Mouse (Mus musculus) stomach, embryonic 14.5 days (tissue): ENCODE data around the gene Rfc2. TPM values are rescaled to one million over a fixed set of nuclear protein-coding genes. Genes with fewer than 3 reads are reported as not detected.

Experiments
- ATAC-seq: fragments of 200-750 bp; cut with Nextera tagmentation; 2 replicates; pipeline ENCODE4 v1.8.0; 2017; ENCODE audit warnings: low read depth, moderate TSS enrichment; ENCODE audit not compliant: insufficient number of reproducible peaks, insufficient read depth, low FRiP score
- H3K27ac ChIP-seq: fragments of 300-500 bp; sonication (generic); 2 replicates; pipeline ENCODE4 v1.5.1; 2014; ENCODE audit warnings: mild to moderate bottlenecking, low read length, moderate library complexity, mixed read lengths
- H3K27me3 ChIP-seq: fragments of 300-500 bp; sonication (generic); 2 replicates; pipeline ENCODE4 v1.6.1; 2014; ENCODE audit warnings: low read length, control low read depth, mixed read lengths; ENCODE audit not compliant: control insufficient read depth, insufficient read depth
- H3K36me3 ChIP-seq: fragments of 300-500 bp; sonication (generic); 2 replicates; pipeline ENCODE4 v1.6.1; 2014; ENCODE audit warnings: mild to moderate bottlenecking, control low read depth, low read length, moderate library complexity, mixed read lengths; ENCODE audit not compliant: control insufficient read depth, insufficient read depth
- H3K4me1 ChIP-seq: fragments of 300-500 bp; sonication (generic); 2 replicates; pipeline ENCODE4 v1.6.1; 2014; ENCODE audit warnings: low read length, control low read depth, mixed read lengths; ENCODE audit not compliant: control insufficient read depth, insufficient read depth
- H3K4me2 ChIP-seq: fragments of 300-500 bp; sonication (generic); replicated peaks from 2 replicates; pipeline ENCODE4 v1.6.1; 2014; ENCODE audit warnings: low read depth, low read length, control low read depth
- H3K4me3 ChIP-seq: fragments of 300-500 bp; sonication (generic); 2 replicates; pipeline ENCODE4 v1.5.1; 2014; ENCODE audit warnings: low read depth, low read length, control low read depth
- H3K9ac ChIP-seq: fragments of 300-500 bp; sonication (generic); replicated peaks from 2 replicates; pipeline ENCODE4 v1.6.1; 2014; ENCODE audit warnings: low read depth, mild to moderate bottlenecking, control low read depth, low read length, moderate library complexity, mixed read lengths
- H3K9me3 ChIP-seq: fragments of 300-500 bp; sonication (generic); 2 replicates; pipeline ENCODE4 v1.6.1; 2016; ENCODE audit warnings: low read depth, low read length, control low read depth; ENCODE audit not compliant: control insufficient read depth
- WGBS: fragments of 180-500 bp; shearing (Covaris S2); extraction: QIAGEN DNeasy Blood & Tissue Kit; methylation state at CpG from one replicate; pipeline ENCODE4 v1.1.7; 2014; 5-methylcytosine and 5-hydroxymethylcytosine counted together
- polyA plus RNA-seq: library from polyadenylated mRNA; unstranded; fragments of >200 nt; fragmentation: Nextera tagmentation; extraction: Ambion mirVana; gene quantifications from 2 replicates; pipeline ENCODE4 v1.2.1, GENCODE M21; 2014

Rfc2 gene
- polyA plus RNA-seq, 1 experiment from 2014 or later = 285 TPM

DNA sequence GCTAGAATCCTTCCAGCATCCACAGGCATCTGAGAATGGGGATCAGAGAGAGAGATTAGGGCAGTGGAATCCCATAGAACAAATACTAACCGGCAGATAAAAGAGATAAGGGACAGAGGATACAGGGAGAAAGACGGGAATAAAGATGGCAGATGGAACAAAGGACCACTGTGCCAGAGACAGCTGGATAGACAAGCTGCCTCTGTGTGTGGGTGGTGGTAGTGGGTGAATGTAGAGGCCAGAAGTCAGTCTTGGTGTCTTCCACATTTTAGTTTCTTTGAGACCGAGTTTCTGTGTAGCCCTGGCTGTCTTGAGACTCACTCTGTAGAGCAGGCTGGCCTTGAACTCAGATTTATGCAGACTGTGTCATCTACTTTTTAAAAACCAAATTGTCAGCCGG lies 34.6 kb downstream of the Rfc2 start:
- H3K4me2 ChIP-seq = no peak overlapping the region
- no peak for ATAC-seq

GRCm38 (mm10) chr5:134617071-134617470 lies 35.9 kb downstream of the Rfc2 start:
- ATAC-seq = 0 out of 2 replicates have a peak, but pooled peaks have one; percentile 16
- H3K27ac ChIP-seq = no peak overlapping the region
- H3K4me3 ChIP-seq = no peak overlapping the region
- H3K9ac ChIP-seq = no peak overlapping the region
- H3K4me2 ChIP-seq = no peak overlapping the region
- no peaks in the 10 kb centered on the region for H3K4me1 ChIP-seq
- H3K27me3 ChIP-seq = no peaks in the 10 kb centered on the region
- H3K36me3 ChIP-seq = peaks cover 42% of the 10 kb centered on the region
- H3K9me3 ChIP-seq = no peaks in the 10 kb centered on the region
- 51% methylated on average over 3 of the region's 3 CpGs for WGBS

More for the DNA sequence above, 34.6 kb downstream of the Rfc2 start:
- 73% methylated on average over 4 of the region's 4 CpGs for WGBS
- no peak overlapping the region for H3K4me3 ChIP-seq
- no peaks in the 10 kb centered on the region for H3K4me1 ChIP-seq
- H3K9ac ChIP-seq = no peak overlapping the region
- H3K27ac ChIP-seq = no peak overlapping the region
- no peaks in the 10 kb centered on the region for H3K27me3 ChIP-seq
- H3K9me3 ChIP-seq = no peaks in the 10 kb centered on the region
- H3K36me3 ChIP-seq = peaks cover 31% of the 10 kb centered on the region

DNA sequence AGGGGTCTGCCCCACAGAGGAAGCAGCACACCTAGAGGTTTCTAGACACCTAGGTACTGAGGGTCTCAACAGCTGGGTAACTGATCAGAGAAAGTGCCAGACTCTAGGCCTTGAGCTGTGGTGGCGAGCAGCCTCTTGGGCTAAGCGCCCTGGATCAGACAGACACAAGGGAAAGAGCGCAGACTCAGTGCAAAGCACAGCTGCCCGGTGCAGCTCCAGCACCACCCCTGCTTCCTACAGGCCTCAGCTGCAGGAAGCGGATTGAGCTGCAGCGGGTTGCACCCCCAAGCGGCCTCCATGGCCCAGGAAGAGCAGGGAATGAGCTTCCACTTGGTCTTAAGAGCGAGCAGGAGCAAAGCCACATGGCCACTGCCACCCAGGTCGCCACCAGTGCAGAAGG lies 39.3 kb downstream of the Rfc2 start:
- WGBS = 94% methylated on average over 9 of the region's 9 CpGs
- H3K4me1 ChIP-seq = no peaks in the 10 kb centered on the region
- ATAC-seq = no peak
- H3K27ac ChIP-seq = no peak overlapping the region
- no peaks in the 10 kb centered on the region for H3K27me3 ChIP-seq
- no peak overlapping the region for H3K4me2 ChIP-seq
- peaks cover 75% of the 10 kb centered on the region for H3K36me3 ChIP-seq
- H3K9ac ChIP-seq = no peak overlapping the region
- H3K4me3 ChIP-seq = no peak overlapping the region
- H3K9me3 ChIP-seq = no peaks in the 10 kb centered on the region

DNA sequence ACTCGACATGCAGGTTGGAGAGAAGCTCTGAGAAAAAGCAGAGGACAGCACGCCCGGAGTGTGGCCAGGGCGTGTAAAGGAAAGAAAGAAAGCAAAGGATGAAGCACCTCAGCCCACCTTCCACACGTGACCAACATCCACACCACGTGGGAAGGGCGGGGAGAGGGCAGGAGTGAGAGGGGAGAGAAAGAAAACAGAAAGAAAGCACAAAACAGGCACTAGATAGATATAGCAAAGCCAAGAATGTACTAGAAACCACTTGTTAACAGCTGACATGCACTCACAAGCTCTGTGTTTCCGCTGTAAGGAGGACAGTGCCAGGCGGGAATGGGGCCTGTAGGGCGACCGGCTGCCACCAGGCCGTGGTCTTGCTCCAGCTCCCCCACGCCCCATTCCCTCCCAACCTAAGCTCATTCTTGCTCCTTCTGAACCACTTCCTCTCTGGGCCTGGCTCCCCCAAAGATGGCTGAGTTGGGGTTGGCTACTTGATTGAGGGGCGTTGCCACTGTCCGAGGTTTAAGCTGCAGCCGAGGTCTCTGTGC lies 40.0 kb downstream of the Rfc2 start:
- no peak for ATAC-seq
- Histone ChIP-seq H3K27ac (no peak overlapping the region), H3K9me3 (no peaks in the 10 kb centered on the region), H3K4me1 (no peaks in the 10 kb centered on the region), H3K4me3 (no peak overlapping the region), H3K9ac (no peak overlapping the region), H3K4me2 (no peak overlapping the region), H3K36me3 (peaks cover 82% of the 10 kb centered on the region), H3K27me3 (no peaks in the 10 kb centered on the region)
- WGBS = 87% methylated on average over 16 of the region's 16 CpGs

DNA sequence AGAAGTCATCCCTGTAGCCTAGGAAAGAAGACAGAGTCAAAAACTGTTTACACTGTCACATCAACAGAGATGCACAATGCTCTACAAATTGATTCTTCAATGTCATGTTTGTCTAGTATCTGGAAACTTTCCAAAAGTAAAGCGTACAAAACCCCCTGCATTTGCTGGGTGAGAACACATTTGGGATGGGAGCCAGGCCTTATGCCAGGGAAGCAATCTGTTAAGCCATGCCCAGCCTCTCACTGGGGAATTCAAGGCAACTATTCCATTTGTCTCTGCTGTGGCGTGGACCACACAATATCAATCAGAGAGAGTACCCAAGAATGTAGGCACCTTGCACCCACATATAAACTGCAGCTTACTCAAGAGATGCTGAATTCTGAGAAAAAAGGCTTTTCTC lies 40.9 kb downstream of the Rfc2 start:
- WGBS = 79% methylated on average over 2 of the region's 2 CpGs
- H3K4me3 ChIP-seq = no peak overlapping the region
- no peaks in the 10 kb centered on the region for H3K9me3 ChIP-seq
- no peak for ATAC-seq
- H3K4me2 ChIP-seq = no peak overlapping the region
- H3K27ac ChIP-seq = no peak overlapping the region
- H3K4me1 ChIP-seq = no peaks in the 10 kb centered on the region
- no peaks in the 10 kb centered on the region for H3K27me3 ChIP-seq
- H3K9ac ChIP-seq = no peak overlapping the region
- H3K36me3 ChIP-seq = peaks cover 86% of the 10 kb centered on the region

- Histone ChIP-seq H3K9ac (no peak overlapping the region), H3K4me3 (no peak overlapping the region), H3K27me3 (no peaks in the 10 kb centered on the region), H3K27ac (no peak overlapping the region), H3K4me1 (no peaks in the 10 kb centered on the region), H3K9me3 (no peaks in the 10 kb centered on the region), H3K36me3 (peaks cover 55% of the 10 kb centered on the region), H3K4me2 (no peak overlapping the region)
- no peak for ATAC-seq
- 65% methylated on average over 4 of the region's 4 CpGs for WGBS
Measured at GRCm38 (mm10) chr5:134629508-134629907, 48.3 kb downstream of the Rfc2 start.

DNA sequence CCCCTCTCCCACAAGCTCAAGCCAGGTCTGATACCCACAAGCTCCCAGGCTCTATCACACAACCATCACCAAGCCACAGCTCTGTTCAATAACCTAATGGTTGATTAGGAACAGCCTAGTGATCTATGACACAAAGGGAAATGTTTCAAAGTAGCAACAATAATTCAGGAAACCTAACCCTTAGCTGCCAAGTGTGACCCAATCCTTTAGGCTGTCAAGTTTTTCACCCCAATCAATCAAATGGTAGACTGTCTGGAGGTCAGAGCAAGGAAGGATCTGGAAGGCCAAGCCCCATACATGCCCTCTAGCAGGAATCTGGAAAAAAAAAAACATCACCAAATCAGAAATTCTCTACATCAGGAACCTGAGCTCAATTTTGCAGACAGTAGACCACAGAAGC lies 49.7 kb downstream of the Rfc2 start:
- H3K36me3 ChIP-seq = peaks cover 53% of the 10 kb centered on the region

GRCm38 (mm10) chr5:134632841-134633240 lies 51.7 kb downstream of the Rfc2 start:
- ATAC-seq = no peak
- H3K27ac ChIP-seq = no peak overlapping the region
- 63% methylated on average over 2 of the region's 2 CpGs for WGBS
- H3K4me2 ChIP-seq = no peak overlapping the region
- peaks cover 43% of the 10 kb centered on the region for H3K36me3 ChIP-seq
- H3K4me1 ChIP-seq = peaks cover 5% of the 10 kb centered on the region; the same call in 1 of the 2 replicates
- H3K27me3 ChIP-seq = no peaks in the 10 kb centered on the region
- H3K4me3 ChIP-seq = no peak overlapping the region
- H3K9me3 ChIP-seq = no peaks in the 10 kb centered on the region
- H3K9ac ChIP-seq = no peak overlapping the region

More for the DNA sequence above, 49.7 kb downstream of the Rfc2 start:
- no peaks in the 10 kb centered on the region for H3K9me3 ChIP-seq
- no peak for ATAC-seq
- no peak overlapping the region for H3K27ac ChIP-seq
- no peaks in the 10 kb centered on the region for H3K4me1 ChIP-seq
- no peak overlapping the region for H3K4me2 ChIP-seq
- no peak overlapping the region for H3K9ac ChIP-seq
- H3K27me3 ChIP-seq = no peaks in the 10 kb centered on the region
- no peak overlapping the region for H3K4me3 ChIP-seq

- Histone ChIP-seq H3K27me3 (no peaks in the 10 kb centered on the region), H3K4me3 (peak overlapping the region; percentile 100), H3K27ac (peak overlapping the region; percentile 95; the same call in 1 of the 2 replicates), H3K9ac (peak overlapping the region; percentile 100), H3K36me3 (peaks cover 25% of the 10 kb centered on the region), H3K9me3 (no peaks in the 10 kb centered on the region), H3K4me1 (peaks cover 7% of the 10 kb centered on the region; the same call in 1 of the 2 replicates), H3K4me2 (peak overlapping the region; percentile 76)
- 22% methylated on average over 5 of the region's 5 CpGs for WGBS
- no peak for ATAC-seq
Measured at GRCm38 (mm10) chr5:134637820-134638367, 56.7 kb downstream of the Rfc2 start.
